Mouse (Mus musculus) spleen, adult 2 months (tissue): ENCODE results near the gene Arhgap22. TPM values are rescaled to one million over a fixed set of nuclear protein-coding genes. Genes with fewer than 3 reads are reported as not detected.

Source experiments
- DNase-seq, 2 experiments: peaks; one replicate each; pipeline versions ENCODE4 v3.0.0 to v3.0.0-alpha.2; 2012 to 2021; ENCODE audit warnings: low spot score in 2 of 2, low read depth in 1 of 2
- H3K27ac ChIP-seq: fragments of 200-500 bp; 2 replicates; pipeline ENCODE4 v1.5.1; 2012; ENCODE audit warnings: low read length, inconsistent platforms; ENCODE audit not compliant: insufficient read depth
- H3K27me3 ChIP-seq: fragments of 200-500 bp; 2 replicates; pipeline ENCODE4 v1.6.1; 2012; ENCODE audit warnings: mild to moderate bottlenecking, moderate library complexity, low read length, inconsistent platforms; ENCODE audit not compliant: control insufficient read depth, insufficient read depth
- H3K36me3 ChIP-seq: fragments of 200-500 bp; 2 replicates; pipeline ENCODE4 v1.6.1; 2012; ENCODE audit warnings: mild to moderate bottlenecking, low read length, inconsistent platforms; ENCODE audit not compliant: control insufficient read depth, insufficient read depth
- H3K4me1 ChIP-seq: fragments of 200-500 bp; 2 replicates; pipeline ENCODE4 v1.6.1; 2011; ENCODE audit warnings: inconsistent platforms; ENCODE audit not compliant: control insufficient read depth, insufficient read depth, insufficient read length
- H3K4me3 ChIP-seq: fragments of 200-500 bp; 2 replicates; pipeline ENCODE4 v1.5.1; 2011; ENCODE audit warnings: mild to moderate bottlenecking, inconsistent platforms; ENCODE audit not compliant: insufficient read depth, insufficient read length; ENCODE audit errors: extremely low read depth
- CTCF ChIP-seq: fragments of 200-500 bp; IDR thresholded peaks from 2 replicates; pipeline ENCODE4 v1.5.1; 2011; ENCODE audit warnings: mild to moderate bottlenecking, inconsistent platforms; ENCODE audit not compliant: insufficient read depth, insufficient read length, insufficient replicate concordance; ENCODE audit errors: extremely low read depth
- POLR2A ChIP-seq: fragments of 200-500 bp; IDR thresholded peaks from 2 replicates; pipeline ENCODE4 v1.6.1; 2011; ENCODE audit warnings: low read depth, low read length, inconsistent platforms
- WGBS: fragments of 180-500 bp; shearing (Covaris S2); methylation state at CpG from one replicate; pipeline ENCODE4 v1.1.7; 2018; 5-methylcytosine and 5-hydroxymethylcytosine counted together
- polyA plus RNA-seq: library from polyadenylated mRNA; depleted of rRNA; stranded (reverse); fragments of >200 nt; gene quantifications from 2 replicates; pipeline ENCODE4 v1.2.3, GENCODE M21; 2012

The Arhgap22 gene
- polyA plus RNA-seq, 1 experiment = 11.1 TPM

DNA sequence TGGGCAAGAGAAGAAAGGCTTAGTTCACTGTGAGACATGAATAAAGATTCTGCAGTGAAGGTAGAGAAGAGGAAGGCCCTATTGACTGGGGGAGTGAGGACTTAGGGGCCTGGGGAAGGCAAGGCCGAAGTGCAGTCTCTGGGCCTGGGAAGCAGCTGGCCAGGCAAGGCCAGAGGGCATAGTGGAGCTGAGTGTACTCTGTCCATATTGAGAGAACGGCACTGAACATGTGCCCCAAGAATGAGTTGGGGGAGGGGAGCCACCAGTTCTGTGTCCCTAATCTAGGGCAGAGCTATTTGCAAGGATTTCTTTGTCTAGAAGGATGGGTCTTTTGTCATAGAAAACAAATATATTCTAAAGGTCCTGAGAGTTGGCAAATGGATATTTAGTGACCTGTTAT lies 86.8 kb downstream of the Arhgap22 start:
- Histone ChIP-seq H3K4me3 (no peak overlapping the region), H3K36me3 (no peaks in the 10 kb centered on the region), H3K4me1 (no peaks in the 10 kb centered on the region), H3K27ac (no peak overlapping the region), H3K27me3 (no peaks in the 10 kb centered on the region)
- no peak for TF ChIP-seq POLR2A
- no peak for TF ChIP-seq CTCF
- 92% methylated on average over 2 of the region's 2 CpGs for WGBS
- DNase-seq = no peak

DNA sequence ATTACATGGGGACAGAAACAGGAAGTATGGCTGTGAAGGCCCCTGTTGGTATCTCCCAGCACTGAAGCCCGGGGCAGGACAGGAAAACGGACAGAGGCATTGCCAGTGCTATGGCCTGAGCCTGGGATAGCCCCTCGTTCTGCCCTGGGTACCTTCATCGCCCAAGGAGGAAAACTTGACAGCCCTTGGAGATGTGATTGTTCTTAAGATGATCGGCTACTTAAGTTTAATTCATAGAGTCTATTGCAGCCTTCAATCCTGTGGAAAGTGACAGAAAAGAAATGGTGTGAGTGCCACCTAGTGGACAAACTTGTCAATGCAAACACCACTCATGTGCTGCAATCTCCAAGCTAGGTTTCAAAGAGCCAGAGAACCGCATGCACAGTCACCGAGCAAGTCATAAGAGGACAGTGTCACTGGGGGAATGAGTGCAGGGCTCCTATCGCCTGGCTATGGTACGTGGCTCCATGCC lies 89.6 kb downstream of the Arhgap22 start:
- Histone ChIP-seq H3K4me1 (no peaks in the 10 kb centered on the region), H3K27ac (no peak overlapping the region), H3K27me3 (no peaks in the 10 kb centered on the region), H3K36me3 (no peaks in the 10 kb centered on the region), H3K4me3 (no peak overlapping the region)
- no peak for TF ChIP-seq POLR2A
- peak; percentile 36; the same call in 1 of the 2 replicates for TF ChIP-seq CTCF
- peak; percentile 50 to 64 for DNase-seq
- WGBS = 7% methylated on average over 9 of the region's 9 CpGs

DNA sequence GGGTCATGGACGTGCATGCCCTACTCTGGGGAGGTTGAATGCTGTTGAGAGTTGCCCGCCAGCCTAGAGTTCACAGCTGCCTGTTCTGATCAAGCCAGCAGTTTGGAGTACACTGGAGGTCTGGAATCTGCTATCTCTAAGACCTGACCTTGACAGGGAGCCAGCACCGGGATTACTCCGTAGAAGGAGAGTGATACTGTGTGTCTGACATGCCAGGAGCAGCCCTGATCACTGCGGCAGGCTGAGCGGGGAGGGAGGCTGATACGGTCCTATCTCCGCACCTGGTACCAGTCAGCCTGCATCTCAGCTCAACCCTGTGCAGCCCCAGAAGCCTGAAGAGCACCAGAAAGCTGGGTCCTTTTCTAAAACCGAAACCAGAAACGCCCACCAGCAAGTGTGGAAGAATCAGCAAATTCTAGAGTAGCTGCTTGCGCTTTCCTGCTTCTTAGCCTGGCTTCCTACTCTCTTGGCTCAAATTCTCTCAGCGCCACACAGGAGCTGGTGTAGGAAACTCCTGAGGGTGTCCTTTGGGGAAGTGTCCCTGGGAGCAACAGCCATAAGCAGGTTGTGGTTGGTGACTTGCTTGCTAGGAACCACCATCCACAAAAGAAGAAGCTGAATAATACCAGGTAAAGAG lies 91.9 kb downstream of the Arhgap22 start:
- H3K4me1 ChIP-seq = no peaks in the 10 kb centered on the region
- TF ChIP-seq POLR2A (no peak), CTCF (no peak)
- no peaks in the 10 kb centered on the region for H3K27me3 ChIP-seq
- no peak overlapping the region; the same call in 1 of the 2 replicates for H3K4me3 ChIP-seq
- no peak for DNase-seq
- 71% methylated on average over 12 of the region's 12 CpGs for WGBS
- no peaks in the 10 kb centered on the region for H3K36me3 ChIP-seq
- no peak overlapping the region for H3K27ac ChIP-seq

DNA sequence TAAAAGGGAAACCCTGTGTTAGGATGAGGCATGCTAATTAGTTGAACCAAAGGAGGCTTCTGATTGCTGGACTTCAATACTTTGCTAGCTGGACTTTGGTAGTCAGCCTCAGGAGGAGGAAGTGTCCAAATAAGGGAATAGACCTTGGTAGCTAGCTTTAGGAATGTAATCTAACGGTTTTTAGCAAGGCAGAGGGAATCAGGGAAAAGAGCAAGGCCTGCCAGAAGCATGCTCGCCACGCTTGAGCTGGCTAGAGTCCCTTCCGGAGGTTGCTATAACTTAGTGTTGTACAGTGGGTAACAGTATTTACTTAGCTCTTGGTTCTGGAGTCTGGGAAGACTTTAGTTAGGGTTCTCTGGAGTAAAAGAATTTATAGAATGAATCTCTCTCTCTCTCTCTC lies 96.9 kb downstream of the Arhgap22 start:
- no peaks in the 10 kb centered on the region for H3K4me1 ChIP-seq
- no peaks in the 10 kb centered on the region for H3K36me3 ChIP-seq
- no peak overlapping the region for H3K4me3 ChIP-seq
- no peak for TF ChIP-seq CTCF
- no peak for TF ChIP-seq POLR2A
- H3K27me3 ChIP-seq = no peaks in the 10 kb centered on the region
- no peak for DNase-seq
- 71% methylated on average over 4 of the region's 4 CpGs for WGBS
- H3K27ac ChIP-seq = no peak overlapping the region

DNA sequence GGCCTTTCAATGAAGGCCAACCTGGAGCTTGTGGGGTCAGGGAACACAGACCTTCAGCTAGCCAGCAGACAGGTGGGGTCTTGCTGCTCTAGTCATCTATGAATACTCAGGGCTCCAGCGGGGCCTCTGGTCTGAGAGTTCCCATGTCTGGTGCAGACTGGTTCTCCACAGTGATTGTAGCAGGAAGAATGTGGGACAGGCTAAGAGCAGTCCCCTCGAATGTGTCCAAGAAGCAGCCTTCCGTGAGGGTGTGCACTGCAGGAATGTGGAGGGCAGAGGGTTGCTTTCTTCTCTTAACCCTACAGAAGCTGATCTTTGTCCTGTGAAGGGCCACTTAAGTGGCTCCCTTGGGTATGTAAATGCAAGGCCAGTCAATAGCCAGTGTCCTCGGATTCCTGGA lies 98.5 kb downstream of the Arhgap22 start:
- no peaks in the 10 kb centered on the region for H3K4me1 ChIP-seq
- no peaks in the 10 kb centered on the region for H3K36me3 ChIP-seq
- no peaks in the 10 kb centered on the region for H3K27me3 ChIP-seq
- H3K4me3 ChIP-seq = no peak overlapping the region
- TF ChIP-seq CTCF = no peak
- TF ChIP-seq POLR2A = no peak
- DNase-seq = no peak
- WGBS = 87% methylated on average over 4 of the region's 4 CpGs
- H3K27ac ChIP-seq = no peak overlapping the region

DNA sequence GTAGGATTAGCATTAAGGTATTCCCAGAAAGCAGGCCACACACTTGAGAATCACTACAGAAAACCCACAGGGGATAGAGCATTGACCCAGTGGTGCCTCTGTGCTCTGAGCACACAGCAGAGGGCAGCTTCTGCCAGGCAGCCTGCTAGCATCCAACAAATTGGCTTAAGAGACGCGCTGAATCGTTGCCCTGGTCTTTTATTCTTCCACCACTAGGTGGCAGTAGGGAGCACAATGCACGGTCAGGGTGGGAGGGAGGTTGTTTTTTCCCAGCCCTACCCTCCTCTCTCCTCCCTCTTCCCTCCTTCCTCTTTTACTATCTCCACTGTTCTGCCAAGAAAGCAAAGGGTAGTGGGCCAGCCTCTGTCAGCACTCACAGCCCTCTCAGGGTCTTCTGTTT lies 99.8 kb downstream of the Arhgap22 start:
- Histone ChIP-seq H3K27ac (no peak overlapping the region), H3K36me3 (no peaks in the 10 kb centered on the region), H3K4me1 (no peaks in the 10 kb centered on the region), H3K4me3 (no peak overlapping the region), H3K27me3 (no peaks in the 10 kb centered on the region)
- WGBS = 0% methylated on average over 4 of the region's 4 CpGs
- peak in 1 of 2 experiments; percentile 20 for DNase-seq
- peak; percentile 71; the same call in 1 of the 2 replicates for TF ChIP-seq CTCF
- TF ChIP-seq POLR2A = no peak

DNA sequence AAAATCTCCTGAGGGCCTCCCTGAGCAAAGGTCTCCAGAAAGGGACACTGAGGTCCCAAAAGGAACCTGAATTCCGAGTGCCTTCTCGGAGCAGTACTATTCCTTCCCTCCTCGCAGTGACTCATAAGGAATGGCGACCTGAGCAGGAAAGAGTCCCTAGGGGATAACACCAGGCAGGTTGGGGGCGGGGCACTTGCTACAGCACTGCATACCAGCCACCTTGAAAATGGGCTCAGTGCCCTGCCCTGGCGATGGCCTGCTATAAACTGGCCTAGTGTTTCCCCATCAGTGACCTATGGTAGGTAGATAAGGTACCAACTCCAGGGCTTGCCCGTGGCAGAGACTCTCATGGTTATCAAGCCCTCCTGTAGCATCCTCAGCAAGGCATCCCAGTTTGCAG lies 100.3 kb downstream of the Arhgap22 start:
- H3K27ac ChIP-seq = no peak overlapping the region
- DNase-seq = no peak
- H3K4me3 ChIP-seq = no peak overlapping the region
- H3K4me1 ChIP-seq = no peaks in the 10 kb centered on the region
- TF ChIP-seq CTCF (no peak), POLR2A (no peak)
- 65% methylated on average over 7 of the region's 7 CpGs for WGBS
- no peaks in the 10 kb centered on the region for H3K27me3 ChIP-seq
- no peaks in the 10 kb centered on the region for H3K36me3 ChIP-seq
